Mouse (Mus musculus) intestine, embryonic 14.5 days (tissue): ENCODE data around the gene Arrdc2. TPM values are rescaled to one million over a fixed set of nuclear protein-coding genes. Genes with fewer than 3 reads are reported as not detected.
A peak's percentile ranks its signal among the peaks of the same experiment; 100 is the strongest.

ENCODE experiments used
- ATAC-seq: fragments of 200-750 bp; cut with Nextera tagmentation; replicated peaks from 2 replicates; pipeline ENCODE4 v1.8.0; 2017; ENCODE audit warnings: low read depth, moderate number of reproducible peaks, moderate TSS enrichment, moderate library complexity; ENCODE audit not compliant: low FRiP score, low TSS enrichment
- DNase-seq: peaks from one replicate; pipeline ENCODE4 v3.0.0-alpha.2; 2018; ENCODE audit warnings: low spot score
- H3K27ac ChIP-seq: fragments of 300-500 bp; sonication (generic); 2 replicates; pipeline ENCODE4 v1.5.1; 2014; ENCODE audit warnings: low read depth, mild to moderate bottlenecking, control low read depth
- H3K27me3 ChIP-seq: fragments of 300-500 bp; sonication (generic); replicated peaks from 2 replicates; pipeline ENCODE4 v1.6.1; 2014; ENCODE audit warnings: low read length, control low read depth; ENCODE audit not compliant: control insufficient read depth, insufficient read depth
- H3K36me3 ChIP-seq: fragments of 300-500 bp; sonication (generic); 2 replicates; pipeline ENCODE4 v1.6.1; 2014; ENCODE audit warnings: low read length, control low read depth; ENCODE audit not compliant: control insufficient read depth, insufficient read depth
- H3K4me1 ChIP-seq: fragments of 300-500 bp; sonication (generic); replicated peaks from 2 replicates; pipeline ENCODE4 v1.6.1; 2014; ENCODE audit warnings: low read length, control low read depth, mixed read lengths; ENCODE audit not compliant: control insufficient read depth, insufficient read depth
- H3K4me2 ChIP-seq: fragments of 300-500 bp; sonication (generic); 2 replicates; pipeline ENCODE4 v1.6.1; 2014; ENCODE audit warnings: low read length
- H3K4me3 ChIP-seq: fragments of 300-500 bp; sonication (generic); 2 replicates; pipeline ENCODE4 v1.5.1; 2014; ENCODE audit warnings: low read depth, low read length, control low read depth, mixed read lengths
- H3K9ac ChIP-seq: fragments of 300-500 bp; sonication (generic); 2 replicates; pipeline ENCODE4 v1.6.1; 2014; ENCODE audit warnings: mild to moderate bottlenecking, low read length
- H3K9me3 ChIP-seq: fragments of 300-500 bp; sonication (generic); 2 replicates; pipeline ENCODE4 v1.6.1; 2016; ENCODE audit warnings: low read length, control low read depth; ENCODE audit not compliant: control insufficient read depth
- WGBS: fragments of 180-500 bp; shearing (Covaris S2); extraction: QIAGEN DNeasy Blood & Tissue Kit; methylation state at CpG from one replicate; pipeline ENCODE4 v1.1.7; 2014; 5-methylcytosine and 5-hydroxymethylcytosine counted together
- polyA plus RNA-seq: library from polyadenylated mRNA; unstranded; fragments of >200 nt; fragmentation: Nextera tagmentation; extraction: Ambion mirVana; gene quantifications from 2 replicates; pipeline ENCODE4 v1.2.1, GENCODE M21; 2014

Arrdc2 gene
- polyA plus RNA-seq, 1 experiment from 2014 or later, result 7.9 TPM

DNA sequence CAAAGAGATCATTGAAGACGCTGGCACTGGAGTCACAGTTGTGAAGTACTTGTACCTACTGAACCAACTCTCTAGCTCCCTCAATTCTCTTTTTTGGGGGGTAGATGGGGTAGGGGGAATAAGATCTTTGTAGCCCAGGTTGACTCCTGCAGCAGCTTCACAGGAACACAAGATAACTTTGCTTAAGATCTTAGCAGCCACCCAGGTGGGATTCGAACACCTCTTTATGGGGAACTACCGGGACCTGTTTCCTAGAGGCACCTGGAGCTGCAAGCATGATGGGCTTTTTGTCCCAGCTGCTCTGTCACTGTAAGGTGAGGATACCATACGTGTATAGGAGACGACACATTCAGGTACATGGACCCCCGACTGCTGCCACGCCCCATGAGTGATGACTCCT, 27.0 kb upstream of the Arrdc2 start:
- Histone ChIP-seq H3K4me1 (peaks cover 48% of the 10 kb centered on the region), H3K4me2 (peak overlapping the region; percentile 79; the same call in 1 of the 2 replicates), H3K27me3 (peaks cover 23% of the 10 kb centered on the region), H3K4me3 (no peak overlapping the region), H3K9me3 (no peaks in the 10 kb centered on the region), H3K9ac (no peak overlapping the region), H3K27ac (no peak overlapping the region), H3K36me3 (peaks cover 6% of the 10 kb centered on the region; the same call in 1 of the 2 replicates)
- 86% methylated on average over 7 of the region's 7 CpGs for WGBS
- DNase-seq (no peak), ATAC-seq (no peak)

DNA sequence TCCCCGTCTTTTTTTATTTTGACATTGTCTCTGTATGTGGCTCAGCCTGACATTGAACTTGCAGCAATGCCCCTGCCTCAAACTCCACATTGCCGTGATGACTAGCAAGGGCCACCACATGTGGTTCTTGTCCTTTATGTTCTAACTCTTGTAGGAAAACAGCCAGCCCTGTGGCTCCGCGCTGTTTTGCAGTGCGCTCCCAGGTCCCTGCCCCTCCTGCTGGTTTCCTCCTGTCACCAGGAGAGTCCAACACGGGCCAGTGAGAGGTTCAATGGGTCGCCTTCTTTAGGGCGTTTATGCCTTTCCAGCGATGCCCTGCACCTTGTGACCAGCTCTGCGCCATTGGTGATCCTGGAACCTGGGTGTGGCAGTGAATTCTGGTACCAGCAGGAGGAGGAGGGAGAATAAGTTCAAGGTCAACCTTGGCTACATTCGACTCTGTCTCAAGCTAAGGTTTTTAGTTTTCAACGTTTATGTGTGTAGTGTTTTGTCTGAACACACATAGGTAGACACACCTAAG, 26.5 kb upstream of the Arrdc2 start:
- H3K4me3 ChIP-seq, result peak overlapping the region; percentile 48
- DNase-seq, result no peak
- H3K4me2 ChIP-seq, result peak overlapping the region; percentile 79
- peak; percentile 4 for ATAC-seq
- WGBS, result 7% methylated on average over 12 of the region's 12 CpGs
- peaks cover 48% of the 10 kb centered on the region for H3K4me1 ChIP-seq
- H3K9me3 ChIP-seq, result no peaks in the 10 kb centered on the region
- H3K27ac ChIP-seq, result peak overlapping the region; percentile 80
- H3K36me3 ChIP-seq, result peaks cover 6% of the 10 kb centered on the region; the same call in 1 of the 2 replicates
- H3K9ac ChIP-seq, result peak overlapping the region; percentile 39
- H3K27me3 ChIP-seq, result peaks cover 23% of the 10 kb centered on the region

GRCm38 (mm10) chr8:70865350-70866000, 26.0 kb upstream of the Arrdc2 start:
- peak overlapping the region; percentile 57 for H3K9ac ChIP-seq
- peaks cover 6% of the 10 kb centered on the region; the same call in 1 of the 2 replicates for H3K36me3 ChIP-seq
- peak overlapping the region; percentile 79 for H3K4me2 ChIP-seq
- H3K27ac ChIP-seq, result peak overlapping the region; percentile 80
- DNase-seq, result peak; percentile 99
- ATAC-seq, result peak; percentile 85
- H3K9me3 ChIP-seq, result no peaks in the 10 kb centered on the region
- WGBS, result 1% methylated on average over 46 of the region's 46 CpGs
- H3K4me1 ChIP-seq, result peaks cover 48% of the 10 kb centered on the region
- H3K27me3 ChIP-seq, result peaks cover 23% of the 10 kb centered on the region
- H3K4me3 ChIP-seq, result peak overlapping the region; percentile 48

- peaks cover 48% of the 10 kb centered on the region for H3K4me1 ChIP-seq
- ATAC-seq (peak; percentile 9), DNase-seq (peak; percentile 80)
These were observed 25.2 kb upstream of the Arrdc2 start for GRCm38 (mm10) chr8:70864712-70865221.

DNA sequence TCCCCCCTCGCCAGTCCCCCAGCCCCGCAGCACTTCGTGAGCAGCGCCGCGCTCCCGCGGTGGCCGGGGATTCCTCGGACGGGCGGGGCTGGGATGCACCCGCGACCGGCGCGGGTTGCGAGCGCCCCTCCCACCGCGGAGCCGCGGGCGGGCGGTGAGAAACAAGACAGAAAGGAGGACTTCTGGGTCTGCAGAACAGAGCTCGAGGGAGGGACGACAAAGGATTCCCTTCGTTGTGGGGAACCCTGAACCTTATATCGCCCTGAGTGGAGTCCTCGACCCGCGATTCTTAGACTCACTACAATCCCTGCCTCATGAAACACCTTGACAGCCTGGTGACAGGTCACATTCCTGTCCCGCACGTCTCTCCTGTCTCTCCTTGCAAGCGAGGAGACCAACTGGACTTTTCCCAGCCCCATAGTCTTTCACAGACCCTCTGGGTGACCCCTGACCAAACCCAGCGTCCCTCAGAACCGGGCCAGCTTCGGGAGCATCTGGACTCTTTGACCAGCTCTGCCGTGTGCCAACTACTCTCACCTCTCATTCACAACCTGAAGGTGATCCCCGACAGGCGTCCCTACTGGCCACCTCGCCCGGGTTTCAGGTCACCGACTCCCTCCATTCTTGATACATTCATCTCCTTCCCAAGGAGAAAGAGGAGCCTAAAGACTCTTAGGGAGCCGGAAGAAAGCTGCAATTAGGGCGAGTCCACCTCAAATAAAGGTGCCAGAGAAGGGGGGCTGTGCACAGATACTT, 24.6 kb upstream of the Arrdc2 start:
- Histone ChIP-seq H3K9ac (peak overlapping the region; percentile 57), H3K27me3 (peaks cover 23% of the 10 kb centered on the region), H3K4me3 (peak overlapping the region; percentile 48), H3K4me2 (peak overlapping the region; percentile 72), H3K4me1 (peaks cover 45% of the 10 kb centered on the region), H3K27ac (no peak overlapping the region), H3K9me3 (no peaks in the 10 kb centered on the region), H3K36me3 (peaks cover 6% of the 10 kb centered on the region; the same call in 1 of the 2 replicates)
- no peak for ATAC-seq
- 1% methylated on average over 46 of the region's 46 CpGs for WGBS
- peak; percentile 63 for DNase-seq

More at GRCm38 (mm10) chr8:70864712-70865221, 25.2 kb upstream of the Arrdc2 start:
- WGBS, result 3% methylated on average over 24 of the region's 24 CpGs
- Histone ChIP-seq H3K4me2 (peak overlapping the region; percentile 72), H3K27me3 (peaks cover 23% of the 10 kb centered on the region), H3K9me3 (no peaks in the 10 kb centered on the region), H3K27ac (peak overlapping the region; percentile 70), H3K9ac (peak overlapping the region; percentile 57), H3K4me3 (peak overlapping the region; percentile 48), H3K36me3 (peaks cover 6% of the 10 kb centered on the region; the same call in 1 of the 2 replicates)

- Histone ChIP-seq H3K4me3 (peak within 1 kb of the TSS; percentile 41), H3K27me3 (peaks cover 23% of the 10 kb centered on the region), H3K4me1 (peaks cover 38% of the 10 kb centered on the region), H3K4me2 (peak within 1 kb of the TSS; percentile 72), H3K27ac (no peak within 1 kb of the TSS), H3K9ac (peak within 1 kb of the TSS; percentile 47), H3K9me3 (no peaks in the 10 kb centered on the region), H3K36me3 (peaks cover 4% of the 10 kb centered on the region; the same call in 1 of the 2 replicates)
- peak; percentile 74 for DNase-seq
- 0% methylated on average over 55 of the region's 55 CpGs for WGBS
- no peak for ATAC-seq
These were observed 23.5 kb upstream of the Arrdc2 start, which contains the start of gene Kcnn1 for GRCm38 (mm10) chr8:70862824-70863641. TSS of gene Kcnn1 (minus strand) at chr8:70863258.

GRCm38 (mm10) chr8:70857516-70857915, 18.0 kb upstream of the Arrdc2 start:
- no peaks in the 10 kb centered on the region for H3K36me3 ChIP-seq
- peaks cover 9% of the 10 kb centered on the region for H3K27me3 ChIP-seq
- no peaks in the 10 kb centered on the region for H3K9me3 ChIP-seq
- H3K4me1 ChIP-seq, result peaks cover 16% of the 10 kb centered on the region
- WGBS, result 11% methylated on average over 4 of the region's 4 CpGs
- no peak overlapping the region for H3K9ac ChIP-seq
- H3K4me3 ChIP-seq, result no peak overlapping the region
- H3K27ac ChIP-seq, result no peak overlapping the region
- ATAC-seq (0 out of 2 replicates have a peak, but pooled peaks have one; percentile 23), DNase-seq (no peak)
- H3K4me2 ChIP-seq, result no peak overlapping the region
